In genomic region chr2:146549111-146549776, GRCm38 (mm10) we compare ENCODE assay signal across 9 mouse cellular contexts. TPM values are rescaled to one million over a fixed set of nuclear protein-coding genes. Genes with fewer than 3 reads are reported as not detected.
A peak's percentile ranks its signal among the peaks of the same experiment; 100 is the strongest.
DNase-seq lines count a peak whose midpoint lies in the region; ATAC-seq and TF ChIP-seq lines count a peak whose summit lies in the region.
"Had no signal": no experiment of that assay in that cellular context is flagged by ENCODE, and none has a peak within 500 bp of the region (broad histone marks: within the 10 kb centered on the region; RNA-seq: fewer than 3 reads in every experiment).

No protein-coding gene starts in this region.

- H3K27ac ChIP-seq in forebrain, embryonic 13.5 days: peak overlapping the region; percentile 77
- H3K27ac ChIP-seq in layer of hippocampus, adult 2 months: no peak overlapping the region
- peak overlapping the region; percentile 77 for H3K27ac ChIP-seq in midbrain, embryonic 12.5 days (replicated peaks)
- no peak overlapping the region for H3K27ac ChIP-seq in intestine, postnatal 0 days (ENCODE audit: low read depth, low read length)
- H3K27ac ChIP-seq: macrophage had no signal

- no peak overlapping the region for H3K4me2 ChIP-seq in forebrain, embryonic 13.5 days
- peak overlapping the region; percentile 25; the same call in 1 of the 2 replicates for H3K4me2 ChIP-seq in midbrain, embryonic 12.5 days (replicated peaks)
- no peak overlapping the region for H3K4me2 ChIP-seq in intestine, postnatal 0 days (replicated peaks; ENCODE audit: low read depth)

- TF ChIP-seq CTCF in layer of hippocampus, adult 2 months (conservative IDR thresholded peaks at IDR 0.05): no peak
- no peak for TF ChIP-seq CTCF in intestine, postnatal 0 days (IDR thresholded peaks at IDR 0.05; ENCODE audit: low read depth)

- ATAC-seq in forebrain, embryonic 13.5 days: peak; percentile 93
- peak; percentile 93 for ATAC-seq in midbrain, embryonic 12.5 days (ENCODE audit: low FRiP score, low read depth)
- no peak for ATAC-seq in intestine, postnatal 0 days

- H3K4me3 ChIP-seq in forebrain, embryonic 13.5 days: no peak overlapping the region
- no peak overlapping the region for H3K4me3 ChIP-seq in layer of hippocampus, adult 2 months
- no peak overlapping the region for H3K4me3 ChIP-seq in midbrain, embryonic 12.5 days
- no peak overlapping the region for H3K4me3 ChIP-seq in intestine, postnatal 0 days (ENCODE audit: low read depth, low read length)

- H3K9ac ChIP-seq in forebrain, embryonic 13.5 days: no peak overlapping the region
- H3K9ac ChIP-seq in midbrain, embryonic 12.5 days (replicated peaks): no peak overlapping the region
- H3K9ac ChIP-seq in intestine, postnatal 0 days (ENCODE audit: low read depth, low read length): no peak overlapping the region

- peaks cover 35% of the 10 kb centered on the region for H3K4me1 ChIP-seq in forebrain, embryonic 13.5 days
- H3K4me1 ChIP-seq in midbrain, embryonic 12.5 days: peaks cover 19% of the 10 kb centered on the region
- H3K4me1 ChIP-seq in intestine, postnatal 0 days (replicated peaks; ENCODE audit: control insufficient read depth, insufficient read depth, low read length): no peaks in the 10 kb centered on the region; the same call in 1 of the 2 replicates

- no peaks in the 10 kb centered on the region for H3K9me3 ChIP-seq in forebrain, embryonic 13.5 days (replicated peaks)
- no peaks in the 10 kb centered on the region for H3K9me3 ChIP-seq in midbrain, embryonic 12.5 days
- no peaks in the 10 kb centered on the region for H3K9me3 ChIP-seq in intestine, postnatal 0 days (ENCODE audit: control insufficient read depth)

- H3K36me3 ChIP-seq in forebrain, embryonic 13.5 days (ENCODE audit: poor library complexity, severe bottlenecking): no peaks in the 10 kb centered on the region
- H3K36me3 ChIP-seq in midbrain, embryonic 12.5 days: no peaks in the 10 kb centered on the region
- no peaks in the 10 kb centered on the region for H3K36me3 ChIP-seq in intestine, postnatal 0 days (ENCODE audit: control insufficient read depth, insufficient read depth)

- WGBS in forebrain, embryonic 13.5 days: 2% methylated on average over 6 of the region's 6 CpGs
- WGBS in midbrain, embryonic 12.5 days: 3% methylated on average over 6 of the region's 6 CpGs
- 49% methylated on average over 6 of the region's 6 CpGs for WGBS in intestine, postnatal 0 days

- peak; percentile 21 for DNase-seq in layer of hippocampus, adult 11-12 months (ENCODE audit: low spot score)
- no peak for DNase-seq in layer of hippocampus, postnatal 25 days (ENCODE audit: extremely low spot score in 1 of 2, low spot score in 1 of 2)
- peak; percentile 24 to 50 for DNase-seq in layer of hippocampus, adult 2 months (ENCODE audit: low spot score in 2 of 2)
- no peak for DNase-seq in kidney, adult 18-20 months
- DNase-seq in ovary, postnatal 14 days (ENCODE audit: low spot score): no peak

- no peaks in the 10 kb centered on the region for H3K27me3 ChIP-seq in forebrain, embryonic 13.5 days
- no peaks in the 10 kb centered on the region for H3K27me3 ChIP-seq in midbrain, embryonic 12.5 days
- no peaks in the 10 kb centered on the region for H3K27me3 ChIP-seq in intestine, postnatal 0 days (replicated peaks; ENCODE audit: control insufficient read depth, insufficient read depth, low read length)

RNA-seq across cellular contexts. Expression of gene Ralgapa2, which starts 37.1 kb away (rescaled TPM):
- total RNA-seq in layer of hippocampus, postnatal 25 days (2021): 10 to 100 TPM; 17.1 to 35.4 TPM
- 12.8 and 13.8 TPM in 2 replicates for polyA plus RNA-seq in forebrain, embryonic 13.5 days (2015; fragmentation: Nextera tagmentation; extraction: Ambion mirVana)
- 10 to 100 TPM; 25.7 to 29.8 TPM for total RNA-seq in layer of hippocampus, adult 2 months (2021)
- polyA plus RNA-seq in midbrain, embryonic 12.5 days (2016; fragmentation: Nextera tagmentation; extraction: Ambion mirVana): 14.2 and 14.4 TPM in 2 replicates
- 4.9 and 6.1 TPM in 2 replicates for polyA plus RNA-seq in intestine, postnatal 0 days (2015; fragmentation: Nextera tagmentation; extraction: Ambion mirVana)

Comparison
In these comparisons a context has a peak if more than half of its experiments do, and no peak if none do; other contexts are left out.
1. DNase-seq: peak in layer of hippocampus, adult 11-12 months (single experiment) and layer of hippocampus, adult 2 months (2 of 2); none in layer of hippocampus, postnatal 25 days (0 of 2), kidney, adult 18-20 months (single experiment) and ovary, postnatal 14 days (single experiment).
2. H3K27ac ChIP-seq: peak in forebrain, embryonic 13.5 days (single experiment) and midbrain, embryonic 12.5 days (single experiment); none in layer of hippocampus, adult 2 months (single experiment) and intestine, postnatal 0 days (single experiment).